Comparison of ENCODE assay signal across 10 mouse cellular contexts in the genomic region with DNA sequence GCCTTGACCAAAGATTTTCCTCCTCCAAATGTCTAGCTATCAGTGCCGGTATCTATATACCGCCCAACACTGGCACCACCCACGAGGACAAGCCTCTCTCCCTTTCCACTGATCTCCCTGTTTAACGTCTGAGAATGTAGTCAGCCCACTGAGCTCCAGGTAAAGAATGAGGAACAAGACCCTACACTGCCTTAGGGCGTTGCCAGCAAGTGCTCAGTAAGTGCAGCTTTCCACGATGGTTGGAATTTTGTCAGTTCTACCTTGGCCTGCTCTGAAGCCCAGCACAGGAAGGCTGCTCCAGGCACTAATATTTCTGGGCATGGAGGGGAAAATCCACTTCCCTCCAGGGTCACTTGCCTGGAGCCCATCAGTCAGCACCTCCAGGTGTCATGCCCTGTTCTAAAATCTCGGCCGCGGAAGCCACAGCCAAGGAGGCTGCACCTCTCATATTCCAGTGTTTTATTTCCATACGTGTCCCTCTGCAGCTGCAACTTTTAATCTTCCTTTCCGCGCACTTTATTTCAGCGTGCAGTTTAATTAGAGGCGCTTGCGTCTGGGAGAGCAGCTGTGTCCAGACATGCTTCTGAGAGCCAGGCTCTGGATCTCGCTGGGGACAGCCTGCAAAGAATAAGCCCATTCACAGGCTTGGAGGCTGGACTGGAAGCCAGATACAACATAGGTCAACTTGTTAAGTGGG. TPM values are rescaled to one million over a fixed set of nuclear protein-coding genes. Genes with fewer than 3 reads are reported as not detected.
DNase-seq lines count a peak whose midpoint lies in the region; ATAC-seq and TF ChIP-seq lines count a peak whose summit lies in the region.
"Had no signal": no experiment of that assay in that cellular context is flagged by ENCODE, and none has a peak within 500 bp of the region (broad histone marks: within the 10 kb centered on the region; RNA-seq: fewer than 3 reads in every experiment).

No protein-coding gene starts in this region.

- H3K4me2 ChIP-seq in midbrain, postnatal 0 days (ENCODE audit: low read depth, low read length, poor library complexity, severe bottlenecking) = no peak overlapping the region
- H3K4me2 ChIP-seq in midbrain, embryonic 11.5 days = no peak overlapping the region
- H3K4me2 ChIP-seq in hindbrain, embryonic 13.5 days = no peak overlapping the region
- no peak overlapping the region for H3K4me2 ChIP-seq in stomach, embryonic 16.5 days (ENCODE audit: low read depth, low read length)

- ATAC-seq in midbrain, postnatal 0 days (ENCODE audit: low FRiP score) = no peak
- ATAC-seq in midbrain, embryonic 11.5 days (ENCODE audit: low FRiP score) = no peak
- ATAC-seq in hindbrain, embryonic 13.5 days (ENCODE audit: low FRiP score) = peak; percentile 58; the same call in 1 of the 2 replicates
- ATAC-seq in stomach, embryonic 16.5 days (ENCODE audit: insufficient read depth, low FRiP score) = peak; percentile 58; the same call in 1 of the 2 replicates

- peak; percentile 84 for DNase-seq in heart, adult 11 months
- DNase-seq in heart, adult 9 months (ENCODE audit: low spot score in 2 of 2) = no peak
- peak; percentile 35 for DNase-seq in midbrain, postnatal 0 days (ENCODE audit: low spot score)
- no peak for DNase-seq in midbrain, embryonic 11.5 days (ENCODE audit: low spot score, missing footprints)
- DNase-seq in layer of hippocampus, adult 9-11 months = no peak
- no peak for DNase-seq in testis, postnatal 10 days (ENCODE audit: low spot score)
- DNase-seq: gastrocnemius, postnatal 36 days; kidney, postnatal 14 days had no signal

- no peaks in the 10 kb centered on the region for H3K4me1 ChIP-seq in midbrain, postnatal 0 days (ENCODE audit: insufficient read depth, low read length)
- H3K4me1 ChIP-seq in midbrain, embryonic 11.5 days (ENCODE audit: control insufficient read depth, insufficient read depth, low read length) = no peaks in the 10 kb centered on the region
- H3K4me1 ChIP-seq in hindbrain, embryonic 13.5 days (replicated peaks) = peaks cover 14% of the 10 kb centered on the region
- H3K4me1 ChIP-seq in stomach, embryonic 16.5 days (ENCODE audit: control insufficient read depth, insufficient read depth, low read length) = peaks cover 9% of the 10 kb centered on the region

- H3K27ac ChIP-seq in midbrain, postnatal 0 days (ENCODE audit: low read depth, low read length) = no peak overlapping the region
- no peak overlapping the region; the same call in 1 of the 2 replicates for H3K27ac ChIP-seq in midbrain, embryonic 11.5 days (ENCODE audit: low read depth, low read length)
- H3K27ac ChIP-seq in hindbrain, embryonic 13.5 days = no peak overlapping the region
- H3K27ac ChIP-seq in stomach, embryonic 16.5 days (ENCODE audit: low read length) = peak overlapping the region; percentile 30

- 55% methylated on average over 16 of the region's 16 CpGs for WGBS in midbrain, postnatal 0 days
- WGBS in midbrain, embryonic 11.5 days = 92% methylated on average over 16 of the region's 16 CpGs
- WGBS in hindbrain, embryonic 13.5 days = 55% methylated on average over 16 of the region's 16 CpGs
- 57% methylated on average over 16 of the region's 16 CpGs for WGBS in stomach, embryonic 16.5 days

- no peaks in the 10 kb centered on the region for H3K36me3 ChIP-seq in midbrain, postnatal 0 days (ENCODE audit: insufficient read depth, low read length)
- H3K36me3 ChIP-seq in midbrain, embryonic 11.5 days (ENCODE audit: control insufficient read depth, insufficient read depth, low read length) = 0 out of 2 replicates have a peak, but pooled peaks cover 2% of the 10 kb centered on the region
- H3K36me3 ChIP-seq in hindbrain, embryonic 13.5 days = no peaks in the 10 kb centered on the region
- 0 out of 2 replicates have a peak, but pooled peaks cover 3% of the 10 kb centered on the region for H3K36me3 ChIP-seq in stomach, embryonic 16.5 days (ENCODE audit: control insufficient read depth, insufficient read depth, low read length)

- no peaks in the 10 kb centered on the region for H3K27me3 ChIP-seq in midbrain, postnatal 0 days (ENCODE audit: insufficient read depth, low read length)
- H3K27me3 ChIP-seq in midbrain, embryonic 11.5 days (ENCODE audit: control insufficient read depth, insufficient read depth, low read length) = no peaks in the 10 kb centered on the region
- H3K27me3 ChIP-seq in hindbrain, embryonic 13.5 days = no peaks in the 10 kb centered on the region
- H3K27me3 ChIP-seq in stomach, embryonic 16.5 days (ENCODE audit: control insufficient read depth, insufficient read depth, low read length) = no peaks in the 10 kb centered on the region

- H3K9ac ChIP-seq in midbrain, postnatal 0 days (replicated peaks; ENCODE audit: low read length, poor library complexity, severe bottlenecking) = no peak overlapping the region
- H3K9ac ChIP-seq in midbrain, embryonic 11.5 days (ENCODE audit: low read length) = no peak overlapping the region
- H3K9ac ChIP-seq in hindbrain, embryonic 13.5 days = no peak overlapping the region
- H3K9ac ChIP-seq in stomach, embryonic 16.5 days (ENCODE audit: low read length) = no peak overlapping the region

- no peaks in the 10 kb centered on the region for H3K9me3 ChIP-seq in midbrain, postnatal 0 days (ENCODE audit: low read length)
- no peaks in the 10 kb centered on the region for H3K9me3 ChIP-seq in midbrain, embryonic 11.5 days (ENCODE audit: control insufficient read depth, low read length)
- no peaks in the 10 kb centered on the region for H3K9me3 ChIP-seq in hindbrain, embryonic 13.5 days
- H3K9me3 ChIP-seq in stomach, embryonic 16.5 days (replicated peaks; ENCODE audit: control insufficient read depth, low read length) = no peaks in the 10 kb centered on the region

- no peak for TF ChIP-seq CTCF in midbrain, postnatal 0 days (IDR thresholded peaks at IDR 0.05)

- no peak overlapping the region for H3K4me3 ChIP-seq in midbrain, postnatal 0 days (ENCODE audit: low read depth, low read length)
- no peak overlapping the region for H3K4me3 ChIP-seq in midbrain, embryonic 11.5 days (ENCODE audit: low read depth, low read length)
- no peak overlapping the region for H3K4me3 ChIP-seq in hindbrain, embryonic 13.5 days
- H3K4me3 ChIP-seq in stomach, embryonic 16.5 days (replicated peaks; ENCODE audit: low read length) = no peak overlapping the region

RNA-seq across cellular contexts. Expression of a gene that starts 34.1 kb away (rescaled TPM):
- 4.4 and 5.3 TPM in 2 replicates for total RNA-seq in midbrain, postnatal 0 days (2014; rRNA removed)
- polyA plus RNA-seq in midbrain, postnatal 0 days (2015; fragmentation: Nextera tagmentation; extraction: Ambion mirVana) = 1.9 and 2.1 TPM in 2 replicates
- polyA plus RNA-seq in midbrain, embryonic 11.5 days (2014; fragmentation: Nextera tagmentation; extraction: Ambion mirVana) = 7.0 and 9.1 TPM in 2 replicates
- polyA plus RNA-seq in hindbrain, embryonic 13.5 days (2015; fragmentation: Nextera tagmentation; extraction: Ambion mirVana) = 6.0 and 6.2 TPM in 2 replicates
- polyA plus RNA-seq in stomach, embryonic 16.5 days (2015; fragmentation: Nextera tagmentation; extraction: Ambion mirVana) = 6.2 and 7.0 TPM in 2 replicates

RNA-seq across cellular contexts. Expression of a gene that starts 58.5 kb away (rescaled TPM):
- total RNA-seq in midbrain, postnatal 0 days (2014; rRNA removed) = 14.5 and 20.1 TPM in 2 replicates
- 2.4 and 3.5 TPM in 2 replicates for polyA plus RNA-seq in midbrain, postnatal 0 days (2015; fragmentation: Nextera tagmentation; extraction: Ambion mirVana)
- 7.5 and 9.1 TPM in 2 replicates for polyA plus RNA-seq in midbrain, embryonic 11.5 days (2014; fragmentation: Nextera tagmentation; extraction: Ambion mirVana)
- 5.3 and 5.6 TPM in 2 replicates for polyA plus RNA-seq in hindbrain, embryonic 13.5 days (2015; fragmentation: Nextera tagmentation; extraction: Ambion mirVana)
- 1.8 and 2.9 TPM in 2 replicates for polyA plus RNA-seq in stomach, embryonic 16.5 days (2015; fragmentation: Nextera tagmentation; extraction: Ambion mirVana)

Comparison
In these comparisons a context has a peak if more than half of its experiments do, and no peak if none do; other contexts are left out.
1. DNase-seq: peak in heart, adult 11 months (single experiment) and midbrain, postnatal 0 days (single experiment); none in heart, adult 9 months (0 of 2), midbrain, embryonic 11.5 days (single experiment), layer of hippocampus, adult 9-11 months (single experiment) and testis, postnatal 10 days (single experiment).
2. ATAC-seq: peak in hindbrain, embryonic 13.5 days (single experiment) and stomach, embryonic 16.5 days (single experiment); none in midbrain, postnatal 0 days (single experiment) and midbrain, embryonic 11.5 days (single experiment).